Mouse (Mus musculus) midbrain, postnatal 0 days (tissue): ENCODE measurements around the gene Dhrs7. TPM values are rescaled to one million over a fixed set of nuclear protein-coding genes. Genes with fewer than 3 reads are reported as not detected.

ENCODE experiments used
- ATAC-seq: fragments of 200-750 bp; cut with Nextera tagmentation; 2 replicates; pipeline ENCODE4 v1.8.0; 2017; ENCODE audit warnings: moderate number of reproducible peaks, mild to moderate bottlenecking, moderate TSS enrichment, moderate library complexity; ENCODE audit not compliant: low FRiP score
- DNase-seq: peaks from one replicate; pipeline ENCODE4 v3.0.0-alpha.2; 2015; ENCODE audit warnings: low spot score
- H3K27ac ChIP-seq: fragments of 300-500 bp; sonication (generic); 2 replicates; pipeline ENCODE4 v1.5.1; 2014; ENCODE audit warnings: low read depth, mild to moderate bottlenecking, low read length, mixed read lengths
- H3K27me3 ChIP-seq: fragments of 300-500 bp; sonication (generic); 2 replicates; pipeline ENCODE4 v1.6.1; 2014; ENCODE audit warnings: low read length, control low read depth, mixed read lengths; ENCODE audit not compliant: insufficient read depth
- H3K36me3 ChIP-seq: fragments of 300-500 bp; sonication (generic); 2 replicates; pipeline ENCODE4 v1.6.1; 2014; ENCODE audit warnings: low read length, control low read depth, mixed read lengths; ENCODE audit not compliant: insufficient read depth
- H3K4me1 ChIP-seq: fragments of 300-500 bp; sonication (generic); 2 replicates; pipeline ENCODE4 v1.6.1; 2014; ENCODE audit warnings: mild to moderate bottlenecking, control low read depth, antibody characterized with exemption, low read length, mixed read lengths; ENCODE audit not compliant: insufficient read depth
- H3K4me2 ChIP-seq: fragments of 300-500 bp; sonication (generic); 2 replicates; pipeline ENCODE4 v1.6.1; 2014; ENCODE audit warnings: low read depth, mild to moderate bottlenecking, low read length, mixed read lengths; ENCODE audit not compliant: poor library complexity, severe bottlenecking
- H3K4me3 ChIP-seq: fragments of 300-500 bp; sonication (generic); 2 replicates; pipeline ENCODE4 v1.5.1; 2014; ENCODE audit warnings: low read depth, mild to moderate bottlenecking, low read length, moderate library complexity
- H3K9ac ChIP-seq: fragments of 300-500 bp; sonication (generic); replicated peaks from 2 replicates; pipeline ENCODE4 v1.6.1; 2014; ENCODE audit warnings: mild to moderate bottlenecking, low read length, moderate library complexity, mixed read lengths; ENCODE audit not compliant: poor library complexity, severe bottlenecking
- H3K9me3 ChIP-seq: fragments of 300-500 bp; sonication (generic); 2 replicates; pipeline ENCODE4 v1.6.1; 2016; ENCODE audit warnings: low read length, control low read depth
- CTCF ChIP-seq: IDR thresholded peaks from 2 replicates; pipeline ENCODE4 v1.5.1; 2016; ENCODE audit warnings: antibody characterized with exemption, mild to moderate bottlenecking
- WGBS: fragments of 180-500 bp; shearing (Covaris S2); extraction: QIAGEN DNeasy Blood & Tissue Kit; methylation state at CpG from one replicate; pipeline ENCODE4 v1.1.7; 2014; 5-methylcytosine and 5-hydroxymethylcytosine counted together
- polyA plus RNA-seq: library from polyadenylated mRNA; unstranded; fragments of >200 nt; fragmentation: Nextera tagmentation; extraction: Ambion mirVana; gene quantifications from 2 replicates; pipeline ENCODE4 v1.2.1, GENCODE M21; 2015
- total RNA-seq: library from RNA; depleted of rRNA; stranded (reverse); fragments of >200 nt; gene quantifications from 2 replicates; pipeline ENCODE4 v1.2.3, GENCODE M21; 2014

Gene Dhrs7
- total and polyA plus RNA-seq, 2 experiments from 2014 or later = 12.3 to 26.3 TPM

DNA sequence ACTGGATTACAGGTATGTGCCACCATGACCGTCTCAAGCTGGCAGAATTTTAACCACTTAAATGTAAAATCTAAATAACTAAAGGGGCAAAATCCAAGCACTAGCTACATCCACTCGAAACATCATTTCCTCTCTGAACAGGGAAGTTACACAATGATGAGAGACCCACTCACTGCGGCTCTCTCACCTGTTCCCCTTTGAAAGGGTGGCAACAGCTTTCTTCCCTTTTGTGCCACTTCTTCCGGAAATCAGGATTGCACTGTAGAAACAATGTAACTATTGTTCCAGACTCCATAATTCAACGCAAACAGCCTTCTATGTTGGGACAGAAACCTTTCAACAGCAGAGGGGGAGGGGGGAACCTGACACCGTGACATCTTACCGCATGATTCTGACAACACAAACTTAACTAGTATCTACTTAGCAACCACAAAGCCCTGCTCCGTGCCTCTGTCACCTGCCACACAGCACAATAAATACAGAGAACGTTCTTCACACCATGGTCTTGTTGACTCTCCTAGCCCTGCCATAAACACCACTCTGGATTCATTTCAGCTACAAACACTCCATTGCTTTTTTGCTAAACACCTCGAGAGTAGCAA lies 3.3 kb upstream of the Dhrs7 start:
- no peak overlapping the region for H3K4me3 ChIP-seq
- no peaks in the 10 kb centered on the region for H3K36me3 ChIP-seq
- H3K9me3 ChIP-seq = no peaks in the 10 kb centered on the region
- WGBS = 67% methylated on average over 10 of the region's 10 CpGs
- no peak for TF ChIP-seq CTCF
- no peaks in the 10 kb centered on the region for H3K27me3 ChIP-seq
- H3K9ac ChIP-seq = no peak overlapping the region
- ATAC-seq (no peak), DNase-seq (no peak)
- no peak overlapping the region for H3K27ac ChIP-seq
- no peak overlapping the region for H3K4me2 ChIP-seq
- peaks cover 4% of the 10 kb centered on the region; the same call in 1 of the 2 replicates for H3K4me1 ChIP-seq

DNA sequence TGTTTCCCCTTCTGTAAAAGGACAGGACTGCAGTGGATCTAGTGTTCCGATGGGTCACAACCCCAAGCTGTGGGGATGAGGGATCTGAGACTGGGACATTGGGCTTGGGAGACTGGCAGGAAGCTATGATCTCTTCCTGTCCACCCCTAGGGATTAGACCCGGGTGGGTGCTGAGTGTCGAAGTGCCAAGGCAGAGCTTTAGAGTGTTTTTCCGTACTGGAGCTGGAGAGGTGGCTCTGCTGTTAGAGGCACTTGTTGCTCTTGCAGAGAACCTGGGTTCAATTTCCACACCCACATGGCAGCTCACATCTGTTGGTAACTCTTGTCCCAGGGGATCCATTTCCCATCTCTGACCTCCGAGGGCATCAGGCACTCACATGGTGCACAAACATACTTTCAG lies 1.3 kb upstream of the Dhrs7 start:
- 87% methylated on average over 5 of the region's 5 CpGs for WGBS
- TF ChIP-seq CTCF = no peak
- H3K9me3 ChIP-seq = no peaks in the 10 kb centered on the region
- no peaks in the 10 kb centered on the region for H3K36me3 ChIP-seq
- no peak for DNase-seq
- H3K27me3 ChIP-seq = no peaks in the 10 kb centered on the region
- H3K4me3 ChIP-seq = no peak overlapping the region
- H3K4me1 ChIP-seq = peaks cover 4% of the 10 kb centered on the region; the same call in 1 of the 2 replicates
- ATAC-seq = no peak
- no peak overlapping the region for H3K9ac ChIP-seq
- no peak overlapping the region for H3K4me2 ChIP-seq
- no peak overlapping the region for H3K27ac ChIP-seq

DNA sequence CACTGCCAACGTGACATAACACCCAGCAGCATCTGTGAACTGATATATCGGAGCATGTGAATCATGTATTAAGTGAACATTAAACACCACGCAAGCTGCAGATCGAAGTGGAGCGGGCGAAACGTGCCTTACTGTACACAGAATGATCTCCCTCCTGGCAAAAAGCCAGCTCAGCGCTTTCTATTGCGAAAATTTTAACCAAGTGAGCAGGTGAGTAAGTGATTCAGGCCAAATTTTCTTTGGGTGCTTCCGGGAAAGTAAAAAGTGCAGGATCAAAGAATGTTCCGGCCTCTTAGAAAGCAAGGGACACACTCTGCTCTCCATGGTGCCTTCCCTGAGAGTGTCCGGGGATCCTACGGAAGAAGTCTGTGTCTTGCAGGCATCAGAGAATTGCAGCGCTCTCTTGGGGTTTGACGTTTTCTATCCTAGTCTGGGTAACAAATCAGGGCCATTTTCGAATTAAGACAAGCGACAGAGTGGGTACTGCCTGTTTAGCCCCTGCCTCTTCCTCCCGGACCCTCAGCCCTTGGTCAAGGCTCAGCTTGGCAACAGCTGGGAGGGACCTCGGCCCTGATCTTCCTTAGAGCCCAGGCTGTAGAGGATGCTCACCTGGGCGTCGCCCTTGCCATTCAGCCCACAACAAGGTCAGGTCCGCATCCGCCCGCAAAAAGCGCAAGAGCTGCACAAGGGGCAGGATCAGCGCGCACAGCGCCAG lies 532 bp downstream of the Dhrs7 start:
- H3K9me3 ChIP-seq = no peaks in the 10 kb centered on the region
- no peaks in the 10 kb centered on the region for H3K27me3 ChIP-seq
- DNase-seq = peak; percentile 54
- peaks cover 4% of the 10 kb centered on the region; the same call in 1 of the 2 replicates for H3K4me1 ChIP-seq
- no peak for TF ChIP-seq CTCF
- peak; percentile 31; the same call in 1 of the 2 replicates for ATAC-seq
- H3K4me2 ChIP-seq = peak overlapping the region; percentile 92
- peak overlapping the region; percentile 65 for H3K9ac ChIP-seq
- WGBS = 5% methylated on average over 28 of the region's 28 CpGs
- peak overlapping the region; percentile 47 for H3K27ac ChIP-seq
- H3K4me3 ChIP-seq = peak overlapping the region; percentile 63
- no peaks in the 10 kb centered on the region for H3K36me3 ChIP-seq

DNA sequence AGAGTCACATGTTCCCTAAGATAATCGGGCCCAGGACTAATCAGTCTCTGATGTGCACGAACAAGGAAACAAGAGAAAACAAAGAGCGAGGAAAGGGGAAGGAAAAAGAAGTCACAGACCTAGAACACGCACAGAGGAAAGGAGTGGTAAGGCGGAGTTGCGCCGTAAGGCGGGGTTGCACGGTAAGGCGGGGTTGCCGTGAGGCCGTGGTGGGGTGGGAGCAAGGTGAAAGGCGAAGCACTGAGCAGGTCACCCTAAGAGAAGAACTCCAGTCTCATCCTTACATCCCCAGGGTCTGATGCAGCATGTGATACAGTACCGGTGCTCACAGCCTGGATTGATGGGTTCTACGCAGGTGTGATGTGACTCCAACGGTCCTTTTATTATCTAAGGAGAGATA lies 8.9 kb downstream of the Dhrs7 start:
- no peaks in the 10 kb centered on the region for H3K4me1 ChIP-seq

DNA sequence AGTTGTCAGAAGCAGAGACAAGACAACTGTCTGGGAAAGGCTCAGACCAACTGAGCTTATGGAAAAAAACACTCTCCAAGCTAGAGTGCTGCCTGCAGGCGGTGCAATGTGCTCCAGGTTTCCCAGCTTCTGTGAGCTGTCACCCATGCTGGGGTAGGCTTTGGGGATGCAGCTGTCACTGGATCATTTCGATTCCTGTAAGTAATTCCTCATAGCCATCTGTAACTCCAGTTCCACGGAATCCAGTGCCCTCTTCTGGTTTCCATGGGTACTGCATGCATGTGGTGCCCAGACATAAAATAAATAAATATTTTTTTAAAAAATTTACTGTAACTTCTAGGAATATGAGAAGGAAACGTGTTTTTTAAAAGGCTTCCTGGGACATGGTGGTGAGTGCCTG lies 10.0 kb downstream of the Dhrs7 start:
- no peak overlapping the region for H3K27ac ChIP-seq
- DNase-seq = peak; percentile 78
- H3K4me1 ChIP-seq = no peaks in the 10 kb centered on the region
- H3K27me3 ChIP-seq = no peaks in the 10 kb centered on the region
- no peaks in the 10 kb centered on the region for H3K9me3 ChIP-seq
- 13% methylated on average over 4 of the region's 4 CpGs for WGBS
- ATAC-seq = no peak
- no peak overlapping the region for H3K9ac ChIP-seq
- H3K36me3 ChIP-seq = no peaks in the 10 kb centered on the region
- peak; percentile 91 for TF ChIP-seq CTCF
- no peak overlapping the region for H3K4me2 ChIP-seq
- H3K4me3 ChIP-seq = no peak overlapping the region

More for the DNA sequence above, 8.9 kb downstream of the Dhrs7 start:
- ATAC-seq = no peak
- Histone ChIP-seq H3K9me3 (no peaks in the 10 kb centered on the region), H3K27ac (no peak overlapping the region), H3K4me2 (no peak overlapping the region), H3K27me3 (no peaks in the 10 kb centered on the region), H3K36me3 (no peaks in the 10 kb centered on the region), H3K4me3 (no peak overlapping the region), H3K9ac (no peak overlapping the region)
- no peak for DNase-seq
- TF ChIP-seq CTCF = no peak
- 93% methylated on average over 16 of the region's 16 CpGs for WGBS
